Mouse (Mus musculus) hindbrain, embryonic 10.5 days (tissue): ENCODE measurements at regions not wholly inside any gene's neighbourhood (a gene's known extent, or its start where the extent isn't known, plus 50 kb on each side); places are given as distances from the start of the nearest gene placed in this dataset.

Source experiments
- DNase-seq: peaks from one replicate; pipeline ENCODE4 v3.0.0-alpha.2; 2017; ENCODE audit warnings: low spot score
- H3K27ac ChIP-seq: fragments of 300-500 bp; sonication (generic); 2 replicates; pipeline ENCODE4 v1.5.1; 2016; ENCODE audit warnings: mild to moderate bottlenecking, moderate library complexity
- H3K27me3 ChIP-seq: fragments of 300-500 bp; sonication (generic); 2 replicates; pipeline ENCODE4 v1.6.1; 2016; ENCODE audit warnings: mild to moderate bottlenecking; ENCODE audit not compliant: poor library complexity, insufficient read depth, severe bottlenecking
- H3K36me3 ChIP-seq: fragments of 300-500 bp; sonication (generic); 2 replicates; pipeline ENCODE4 v1.6.1; 2016; ENCODE audit warnings: mild to moderate bottlenecking, moderate library complexity
- H3K4me1 ChIP-seq: fragments of 300-500 bp; sonication (generic); replicated peaks from 2 replicates; pipeline ENCODE4 v1.6.1; 2016; ENCODE audit warnings: mild to moderate bottlenecking
- H3K4me3 ChIP-seq: fragments of 300-500 bp; sonication (generic); 2 replicates; pipeline ENCODE4 v1.5.1; 2016; ENCODE audit warnings: mild to moderate bottlenecking, moderate library complexity
- H3K9me3 ChIP-seq: fragments of 300-500 bp; sonication (generic); 2 replicates; pipeline ENCODE4 v1.6.1; 2016; ENCODE audit warnings: mild to moderate bottlenecking, moderate library complexity
- WGBS: fragments of 180-500 bp; shearing (Covaris S2); methylation state at CpG from one replicate; pipeline ENCODE4 v1.1.7; 2016; 5-methylcytosine and 5-hydroxymethylcytosine counted together

- H3K27me3 ChIP-seq: no peaks in the 10 kb centered on the region
- peak overlapping the region; percentile 75 for H3K27ac ChIP-seq
- 62% methylated on average over 16 of the region's 16 CpGs for WGBS
- H3K36me3 ChIP-seq: no peaks in the 10 kb centered on the region
- no peak for DNase-seq
- no peak overlapping the region for H3K4me3 ChIP-seq
- H3K9me3 ChIP-seq: no peaks in the 10 kb centered on the region
- peaks cover 20% of the 10 kb centered on the region for H3K4me1 ChIP-seq
Observed at GRCm38 (mm10) chr7:133457436-133458324, 144.3 kb downstream of the Tex36 start.

DNA sequence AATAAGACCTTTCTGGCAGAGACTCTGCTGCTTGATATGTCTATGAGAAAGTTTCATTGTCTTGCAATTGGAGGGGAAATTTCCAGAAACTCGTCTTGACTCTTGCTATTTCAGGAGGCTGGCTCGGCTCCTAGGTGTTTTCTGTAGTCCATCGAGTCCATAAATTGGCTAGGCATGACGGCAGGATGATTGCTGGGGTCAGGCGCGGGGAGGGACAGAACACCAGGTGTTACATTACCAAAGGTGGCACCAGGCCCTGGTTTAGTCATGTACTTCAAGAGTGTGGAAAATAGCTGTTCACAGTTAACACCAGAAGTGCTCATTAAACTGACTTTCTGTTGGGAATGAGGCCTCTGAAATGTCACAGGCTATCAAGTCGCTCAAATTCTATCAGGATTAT is 151.7 kb downstream of the Tex36 start:
- H3K4me3 ChIP-seq: no peak overlapping the region
- 88% methylated on average over 7 of the region's 7 CpGs for WGBS
- no peaks in the 10 kb centered on the region for H3K36me3 ChIP-seq
- H3K27me3 ChIP-seq: no peaks in the 10 kb centered on the region
- no peaks in the 10 kb centered on the region for H3K4me1 ChIP-seq
- no peaks in the 10 kb centered on the region for H3K9me3 ChIP-seq
- no peak overlapping the region for H3K27ac ChIP-seq
- DNase-seq: no peak

DNA sequence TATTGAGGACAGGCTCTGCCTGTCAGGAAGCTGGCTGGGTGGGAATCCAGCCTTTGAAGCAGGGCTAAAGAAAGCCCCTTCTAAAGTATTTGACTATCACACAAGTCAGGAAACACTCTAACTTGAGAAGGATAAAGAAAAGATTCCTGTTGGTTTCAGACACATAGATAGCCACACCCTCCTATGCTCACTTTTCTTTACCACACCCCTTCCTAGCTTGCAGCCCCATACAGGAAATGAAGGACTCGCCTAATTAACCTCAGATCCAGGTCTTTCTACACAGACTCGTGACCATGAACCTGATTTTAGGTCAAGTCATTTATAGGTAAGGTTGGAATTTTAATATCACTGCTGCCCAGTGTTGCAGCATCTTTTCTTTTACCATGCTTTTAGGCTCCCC is 154.9 kb downstream of the Tex36 start:
- H3K27ac ChIP-seq: no peak overlapping the region
- no peak overlapping the region for H3K4me3 ChIP-seq
- no peaks in the 10 kb centered on the region for H3K36me3 ChIP-seq
- peaks cover 6% of the 10 kb centered on the region for H3K4me1 ChIP-seq
- DNase-seq: no peak
- WGBS: 58% methylated on average over 2 of the region's 2 CpGs
- H3K9me3 ChIP-seq: no peaks in the 10 kb centered on the region
- H3K27me3 ChIP-seq: no peaks in the 10 kb centered on the region; the same call in 1 of the 2 replicates

GRCm38 (mm10) chr7:133441661-133442060 is 160.3 kb downstream of the Tex36 start:
- H3K27ac ChIP-seq: peak overlapping the region; percentile 25

GRCm38 (mm10) chr7:133441169-133441568 is 160.8 kb downstream of the Tex36 start:
- WGBS: 71% methylated on average over 6 of the region's 6 CpGs
- DNase-seq: no peak
- H3K4me1 ChIP-seq: peaks cover 43% of the 10 kb centered on the region

More at GRCm38 (mm10) chr7:133441661-133442060, 160.3 kb downstream of the Tex36 start:
- DNase-seq: no peak
- Histone ChIP-seq H3K27me3 (peaks cover 3% of the 10 kb centered on the region), H3K36me3 (no peaks in the 10 kb centered on the region), H3K9me3 (0 out of 2 replicates have a peak, but pooled peaks cover 3% of the 10 kb centered on the region), H3K4me1 (peaks cover 42% of the 10 kb centered on the region), H3K4me3 (no peak overlapping the region)
- WGBS: 10% methylated on average over 4 of the region's 4 CpGs

DNA sequence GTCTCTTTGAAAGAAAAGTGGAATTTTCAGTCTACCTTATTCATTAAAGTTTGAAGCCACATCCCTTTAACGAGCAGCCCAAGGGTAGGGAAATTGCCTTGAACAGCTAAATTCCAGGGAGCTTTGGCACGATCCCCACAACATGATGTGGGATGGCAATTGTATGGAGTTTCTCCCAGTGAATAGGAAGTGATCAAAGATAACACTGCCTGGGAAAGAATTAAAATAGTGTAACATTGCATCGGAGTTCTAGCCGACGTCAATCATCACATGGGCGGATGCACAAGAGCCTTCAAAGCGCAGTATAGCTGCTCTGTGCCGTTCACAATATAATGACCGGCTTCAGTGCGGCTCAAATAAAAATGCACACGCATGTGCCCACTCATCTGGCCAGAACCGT is 161.2 kb downstream of the Tex36 start:
- no peak for DNase-seq
- Histone ChIP-seq H3K4me1 (peaks cover 48% of the 10 kb centered on the region), H3K27me3 (peaks cover 3% of the 10 kb centered on the region), H3K27ac (no peak overlapping the region; the same call in 1 of the 2 replicates), H3K9me3 (0 out of 2 replicates have a peak, but pooled peaks cover 3% of the 10 kb centered on the region), H3K36me3 (no peaks in the 10 kb centered on the region), H3K4me3 (no peak overlapping the region)
- WGBS: 52% methylated on average over 12 of the region's 12 CpGs

More at GRCm38 (mm10) chr7:133441169-133441568, 160.8 kb downstream of the Tex36 start:
- Histone ChIP-seq H3K9me3 (0 out of 2 replicates have a peak, but pooled peaks cover 3% of the 10 kb centered on the region), H3K27ac (peak overlapping the region; percentile 25), H3K36me3 (no peaks in the 10 kb centered on the region), H3K4me3 (no peak overlapping the region), H3K27me3 (peaks cover 3% of the 10 kb centered on the region)

GRCm38 (mm10) chr7:133440086-133440485 is 161.9 kb downstream of the Tex36 start:
- 0 out of 2 replicates have a peak, but pooled peaks cover 3% of the 10 kb centered on the region for H3K9me3 ChIP-seq
- H3K27me3 ChIP-seq: peaks cover 3% of the 10 kb centered on the region
- no peaks in the 10 kb centered on the region for H3K36me3 ChIP-seq
- DNase-seq: no peak
- H3K27ac ChIP-seq: no peak overlapping the region
- H3K4me3 ChIP-seq: no peak overlapping the region
- H3K4me1 ChIP-seq: peaks cover 54% of the 10 kb centered on the region
- 82% methylated on average over 6 of the region's 6 CpGs for WGBS

DNA sequence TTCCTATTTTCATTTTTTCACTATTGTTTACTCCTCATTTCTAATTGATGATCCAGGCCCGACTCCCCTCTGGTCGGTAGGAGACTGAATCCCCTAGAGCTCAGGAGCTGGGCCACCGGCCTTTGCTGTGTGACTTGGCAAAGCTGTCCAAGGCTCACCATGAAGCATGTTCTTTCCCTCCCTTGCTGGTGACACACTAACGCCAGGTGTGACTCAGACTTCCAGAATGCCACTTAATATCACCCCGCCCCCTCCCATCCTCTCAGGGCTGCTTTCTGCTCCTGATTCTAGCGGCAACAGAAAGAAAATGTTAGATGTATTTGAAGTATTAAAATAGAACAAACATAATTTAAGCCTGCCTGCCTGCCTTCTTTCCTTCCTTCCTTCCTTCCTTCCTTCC is 163.3 kb downstream of the Tex36 start:
- DNase-seq: no peak
- Histone ChIP-seq H3K36me3 (no peaks in the 10 kb centered on the region), H3K9me3 (0 out of 2 replicates have a peak, but pooled peaks cover 3% of the 10 kb centered on the region), H3K27me3 (peaks cover 3% of the 10 kb centered on the region), H3K4me1 (peaks cover 60% of the 10 kb centered on the region), H3K4me3 (no peak overlapping the region), H3K27ac (peak overlapping the region; percentile 66; the same call in 1 of the 2 replicates)
- WGBS: 48% methylated on average over 6 of the region's 6 CpGs

GRCm38 (mm10) chr7:133437866-133438265 is 164.1 kb downstream of the Tex36 start:
- H3K4me1 ChIP-seq: peaks cover 60% of the 10 kb centered on the region
- H3K27me3 ChIP-seq: peaks cover 3% of the 10 kb centered on the region
- DNase-seq: peak; percentile 52
- H3K36me3 ChIP-seq: no peaks in the 10 kb centered on the region
- H3K9me3 ChIP-seq: 0 out of 2 replicates have a peak, but pooled peaks cover 3% of the 10 kb centered on the region
- H3K27ac ChIP-seq: peak overlapping the region; percentile 73
- WGBS: 7% methylated on average over 7 of the region's 7 CpGs
- no peak overlapping the region for H3K4me3 ChIP-seq

DNA sequence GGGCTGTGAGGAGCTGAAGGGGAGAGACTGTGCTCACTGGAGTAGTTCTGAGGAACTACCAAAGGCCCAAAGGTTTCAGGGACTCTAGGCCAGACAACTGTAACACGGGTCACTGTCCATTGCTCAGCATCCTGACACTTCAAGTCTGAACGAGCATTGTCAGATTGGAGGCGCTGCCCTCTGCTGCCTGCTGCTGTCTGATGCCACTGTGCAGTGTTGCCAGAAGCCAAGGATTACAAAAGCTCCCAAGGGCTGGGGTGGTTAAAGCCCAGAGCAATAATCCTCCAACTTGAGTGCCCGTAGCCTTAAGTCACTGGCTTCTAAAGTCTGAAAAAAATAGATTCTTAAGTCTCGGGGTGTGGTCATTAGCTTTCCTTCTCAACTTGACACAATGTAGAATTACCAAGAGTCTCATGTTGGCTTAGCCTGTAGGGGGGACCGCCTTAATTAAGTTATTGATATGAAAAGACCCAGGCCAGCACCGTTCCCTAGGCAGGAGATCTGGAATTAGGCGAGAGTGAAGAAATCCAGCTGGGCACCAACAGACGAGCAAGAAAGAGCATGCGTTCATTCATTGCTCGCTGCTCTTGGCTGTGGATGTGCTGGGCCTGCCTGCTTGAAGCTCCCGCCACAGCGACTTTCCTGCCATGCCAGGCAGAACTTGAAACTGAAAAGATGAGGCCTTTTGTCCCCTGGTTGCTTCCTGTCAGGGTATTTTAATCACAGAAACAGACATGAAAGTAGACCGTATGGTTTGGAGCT is 166.2 kb downstream of the Tex36 start:
- peaks cover 4% of the 10 kb centered on the region; the same call in 1 of the 2 replicates for H3K9me3 ChIP-seq
- WGBS: 65% methylated on average over 14 of the region's 14 CpGs
- peak overlapping the region; percentile 47; the same call in 1 of the 2 replicates for H3K27ac ChIP-seq
- peaks cover 3% of the 10 kb centered on the region; the same call in 1 of the 2 replicates for H3K27me3 ChIP-seq
- peaks cover 41% of the 10 kb centered on the region for H3K4me1 ChIP-seq
- no peak for DNase-seq
- H3K4me3 ChIP-seq: no peak overlapping the region
- no peaks in the 10 kb centered on the region for H3K36me3 ChIP-seq

DNA sequence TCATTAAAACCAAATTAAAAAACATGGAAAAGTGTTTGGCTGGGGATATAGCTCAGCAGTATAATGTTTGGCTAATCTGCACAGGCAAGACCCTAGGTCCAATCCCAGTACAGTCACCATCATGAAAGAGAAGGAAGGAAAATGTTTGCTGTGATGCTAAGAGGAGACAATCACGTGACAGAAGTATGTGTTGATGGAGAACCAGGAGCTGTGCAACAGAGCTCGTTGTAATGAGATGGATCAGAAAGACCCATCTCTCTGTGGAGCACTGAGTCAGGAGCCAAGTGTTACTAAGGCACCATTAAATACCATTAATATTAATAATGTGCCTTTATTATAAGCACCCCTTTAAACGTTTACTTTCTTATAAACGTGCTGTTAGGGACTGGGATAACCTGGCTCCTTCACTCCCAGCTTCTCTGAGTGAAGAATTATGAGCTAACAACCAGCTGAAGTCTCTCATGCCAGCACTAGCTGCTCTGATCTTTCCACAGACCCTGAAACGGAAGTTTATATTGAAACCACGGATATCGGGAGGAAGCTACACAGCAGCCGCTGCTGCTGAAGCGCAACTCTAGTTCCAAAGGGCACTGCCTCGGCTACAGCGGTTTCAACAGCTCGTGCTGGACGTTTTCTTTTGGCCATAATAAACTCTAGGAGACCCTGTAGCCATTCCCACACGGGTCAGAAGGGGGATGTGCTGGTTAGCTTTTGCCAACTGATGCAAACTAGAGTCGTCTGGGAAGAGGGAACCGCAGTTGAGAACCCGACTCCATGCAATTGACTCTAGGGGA is 167.7 kb downstream of the Tex36 start:
- H3K4me1 ChIP-seq: peaks cover 35% of the 10 kb centered on the region
- H3K27me3 ChIP-seq: no peaks in the 10 kb centered on the region
- H3K9me3 ChIP-seq: peaks cover 6% of the 10 kb centered on the region; the same call in 1 of the 2 replicates
- no peak for DNase-seq
- no peaks in the 10 kb centered on the region for H3K36me3 ChIP-seq
- no peak overlapping the region for H3K4me3 ChIP-seq
- H3K27ac ChIP-seq: no peak overlapping the region
- WGBS: 79% methylated on average over 17 of the region's 17 CpGs

DNA sequence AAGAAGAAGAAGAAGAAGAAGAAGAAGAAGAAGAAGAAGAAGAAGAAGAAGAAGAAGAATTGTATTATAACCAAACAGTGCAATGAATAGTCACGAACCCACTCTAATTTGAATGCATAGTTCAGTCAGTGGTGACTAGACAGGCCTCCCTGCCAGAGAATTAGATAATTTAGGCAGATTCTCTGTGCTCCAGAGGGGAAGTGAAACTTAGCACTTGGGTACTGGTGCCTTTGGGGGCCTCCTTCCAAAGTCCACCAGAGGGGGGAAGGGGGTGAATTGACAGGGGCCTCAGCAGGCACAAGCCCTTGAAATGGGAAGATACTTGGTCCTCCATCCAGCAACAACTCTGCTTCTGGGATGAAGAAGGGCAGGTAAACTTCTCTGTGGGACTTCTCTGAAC is 169.6 kb downstream of the Tex36 start:
- Histone ChIP-seq H3K27ac (no peak overlapping the region), H3K4me1 (peaks cover 19% of the 10 kb centered on the region), H3K27me3 (no peaks in the 10 kb centered on the region), H3K4me3 (no peak overlapping the region), H3K9me3 (peaks cover 6% of the 10 kb centered on the region; the same call in 1 of the 2 replicates), H3K36me3 (no peaks in the 10 kb centered on the region)
- WGBS: 96% methylated on average over 1 of the region's 1 CpGs
- no peak for DNase-seq
